Mouse (Mus musculus) E14TG2a.4 (cell line): ENCODE measurements around the gene Lrrc30.

ENCODE experiments used
- H3K27me3 ChIP-seq: 2 replicates; pipeline ENCODE4 v1.6.1; 2014; ENCODE audit warnings: low read length, control low read depth; ENCODE audit not compliant: insufficient read depth
- H3K36me3 ChIP-seq: 2 replicates; pipeline ENCODE4 v1.6.1; 2014; ENCODE audit warnings: low read length, control low read depth; ENCODE audit not compliant: insufficient read depth
- H3K4me1 ChIP-seq: replicated peaks from 2 replicates; pipeline ENCODE4 v1.6.1; 2014; ENCODE audit warnings: low read depth, low read length, control low read depth
- H3K4me3 ChIP-seq: replicated peaks from 2 replicates; pipeline ENCODE4 v1.5.1; 2014; ENCODE audit warnings: mild to moderate bottlenecking, low read length
- H3K9me3 ChIP-seq: 2 replicates; pipeline ENCODE4 v1.6.1; 2014; ENCODE audit warnings: low read length, control low read depth
- CTCF ChIP-seq: conservative IDR thresholded peaks from 2 replicates; pipeline ENCODE4 v1.5.1; 2014; ENCODE audit warnings: low read length
- NANOG ChIP-seq: IDR thresholded peaks from 2 replicates; pipeline ENCODE4 v1.6.1; 2014; ENCODE audit warnings: borderline replicate concordance, low read length, mixed read lengths
- POU5F1 ChIP-seq: IDR thresholded peaks from 2 replicates; pipeline ENCODE4 v1.6.1; 2014; ENCODE audit warnings: low read length, borderline replicate concordance

Lrrc30 gene

GRCm38 (mm10) chr17:67638119-67638810, 5.7 kb upstream of the Lrrc30 start:
- H3K27me3 ChIP-seq = no peaks in the 10 kb centered on the region
- no peaks in the 10 kb centered on the region for H3K36me3 ChIP-seq
- TF ChIP-seq NANOG (no peak), POU5F1 (no peak), CTCF (no peak)
- 0 out of 2 replicates have a peak, but pooled peaks cover 2% of the 10 kb centered on the region for H3K4me1 ChIP-seq
- H3K4me3 ChIP-seq = no peak overlapping the region
- no peaks in the 10 kb centered on the region for H3K9me3 ChIP-seq

- H3K36me3 ChIP-seq = no peaks in the 10 kb centered on the region
- H3K4me3 ChIP-seq = no peak overlapping the region
- peaks cover 6% of the 10 kb centered on the region; the same call in 1 of the 2 replicates for H3K27me3 ChIP-seq
- TF ChIP-seq POU5F1 = no peak
- H3K4me1 ChIP-seq = 0 out of 2 replicates have a peak, but pooled peaks cover 2% of the 10 kb centered on the region
- no peaks in the 10 kb centered on the region for H3K9me3 ChIP-seq
Measured at GRCm38 (mm10) chr17:67636951-67637350, 4.4 kb upstream of the Lrrc30 start.

- Histone ChIP-seq H3K4me1 (0 out of 2 replicates have a peak, but pooled peaks cover 2% of the 10 kb centered on the region), H3K27me3 (peaks cover 12% of the 10 kb centered on the region; the same call in 1 of the 2 replicates), H3K9me3 (no peaks in the 10 kb centered on the region), H3K36me3 (no peaks in the 10 kb centered on the region), H3K4me3 (no peak overlapping the region)
- TF ChIP-seq CTCF (0 out of 2 replicates have a peak, but pooled peaks have one; percentile 6), POU5F1 (no peak)
Measured at GRCm38 (mm10) chr17:67636304-67636703, 3.8 kb upstream of the Lrrc30 start.

- H3K36me3 ChIP-seq = no peaks in the 10 kb centered on the region
- TF ChIP-seq NANOG = no peak
- TF ChIP-seq CTCF = no peak
- TF ChIP-seq POU5F1 = no peak
- no peaks in the 10 kb centered on the region for H3K9me3 ChIP-seq
- peaks cover 20% of the 10 kb centered on the region; the same call in 1 of the 2 replicates for H3K27me3 ChIP-seq
- peaks cover 9% of the 10 kb centered on the region for H3K4me1 ChIP-seq
- H3K4me3 ChIP-seq = no peak overlapping the region
Measured at GRCm38 (mm10) chr17:67629746-67630145, 2.8 kb downstream of the Lrrc30 start.

GRCm38 (mm10) chr17:67629211-67629657, 3.3 kb downstream of the Lrrc30 start:
- H3K9me3 ChIP-seq = no peaks in the 10 kb centered on the region
- TF ChIP-seq POU5F1 (no peak), NANOG (no peak), CTCF (no peak)

DNA sequence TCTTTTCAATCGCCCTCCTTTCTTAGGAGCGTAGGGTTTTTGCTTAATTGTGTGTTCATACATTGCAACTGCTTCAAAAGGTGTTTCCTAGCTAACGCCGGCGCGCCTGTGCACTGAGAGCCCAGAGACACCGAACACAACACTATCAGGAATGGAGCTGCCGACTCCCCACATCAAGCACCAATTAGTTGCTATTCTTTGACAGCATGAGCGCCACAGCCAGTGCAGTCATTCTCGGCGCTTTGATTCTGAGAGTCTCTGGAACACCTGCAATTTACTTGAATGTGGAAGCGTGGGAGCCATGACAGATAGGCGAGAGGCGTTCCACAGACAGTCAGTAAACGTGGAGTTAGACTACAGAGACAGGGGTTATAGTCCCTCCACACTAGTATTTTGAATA, 4.0 kb downstream of the Lrrc30 start:
- Histone ChIP-seq H3K9me3 (no peaks in the 10 kb centered on the region), H3K36me3 (no peaks in the 10 kb centered on the region), H3K27me3 (peaks cover 20% of the 10 kb centered on the region; the same call in 1 of the 2 replicates), H3K4me1 (peaks cover 9% of the 10 kb centered on the region), H3K4me3 (no peak overlapping the region)
- TF ChIP-seq NANOG = no peak

More at GRCm38 (mm10) chr17:67629211-67629657, 3.3 kb downstream of the Lrrc30 start:
- peaks cover 9% of the 10 kb centered on the region for H3K4me1 ChIP-seq
- H3K4me3 ChIP-seq = no peak overlapping the region; the same call in 1 of the 2 replicates
- peaks cover 20% of the 10 kb centered on the region; the same call in 1 of the 2 replicates for H3K27me3 ChIP-seq
- no peaks in the 10 kb centered on the region for H3K36me3 ChIP-seq

DNA sequence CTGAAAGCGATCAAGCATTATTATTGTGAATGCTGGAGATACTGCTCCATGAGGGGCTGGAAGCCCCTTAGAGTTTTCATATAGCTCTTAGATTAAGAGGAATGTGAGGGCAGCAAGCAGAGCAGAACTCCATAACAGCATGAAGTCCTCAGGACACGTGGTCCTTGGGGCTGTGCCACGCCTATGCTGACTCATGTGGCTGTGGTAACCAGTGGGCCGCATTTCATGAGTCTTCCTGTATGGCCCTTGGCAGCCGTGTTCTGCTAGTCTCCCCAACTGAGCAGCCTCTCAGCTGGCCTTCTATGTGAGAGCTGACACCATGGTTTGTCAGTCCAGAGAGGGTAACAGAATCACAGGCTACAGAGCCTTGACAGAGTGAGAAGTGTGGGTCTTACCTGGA, 7.1 kb downstream of the Lrrc30 start:
- peaks cover 9% of the 10 kb centered on the region for H3K4me1 ChIP-seq
- H3K36me3 ChIP-seq = no peaks in the 10 kb centered on the region
- H3K9me3 ChIP-seq = no peaks in the 10 kb centered on the region
- H3K27me3 ChIP-seq = peaks cover under 1% of the 10 kb centered on the region; the same call in 1 of the 2 replicates
- TF ChIP-seq CTCF (no peak), POU5F1 (no peak), NANOG (no peak)
- H3K4me3 ChIP-seq = no peak overlapping the region

DNA sequence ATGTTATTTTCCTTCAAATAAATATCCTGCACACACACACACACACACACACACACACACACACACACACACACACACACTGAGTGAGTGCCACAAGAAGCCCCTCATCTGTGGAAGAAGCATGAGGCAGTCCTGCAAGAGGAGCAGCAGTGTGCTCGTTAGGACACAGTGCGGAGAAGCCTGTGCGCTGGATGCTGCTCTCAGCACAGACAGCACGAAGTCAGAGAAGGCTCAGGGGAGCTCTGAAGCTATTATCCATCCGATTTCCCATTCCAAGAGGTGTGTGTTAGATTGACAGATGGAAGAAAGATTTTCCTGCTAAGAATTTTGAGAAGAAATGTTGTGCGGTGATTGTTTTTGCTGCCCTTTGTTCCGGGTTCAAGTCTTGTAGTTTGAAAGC, 13.5 kb downstream of the Lrrc30 start:
- H3K4me3 ChIP-seq = no peak overlapping the region
- TF ChIP-seq POU5F1 = no peak
- TF ChIP-seq CTCF = no peak
- TF ChIP-seq NANOG = no peak
- no peaks in the 10 kb centered on the region for H3K9me3 ChIP-seq
- H3K36me3 ChIP-seq = no peaks in the 10 kb centered on the region
- H3K27me3 ChIP-seq = no peaks in the 10 kb centered on the region
- no peaks in the 10 kb centered on the region for H3K4me1 ChIP-seq

- Histone ChIP-seq H3K36me3 (no peaks in the 10 kb centered on the region), H3K27me3 (no peaks in the 10 kb centered on the region), H3K4me3 (no peak overlapping the region), H3K4me1 (no peaks in the 10 kb centered on the region), H3K9me3 (0 out of 2 replicates have a peak, but pooled peaks cover 7% of the 10 kb centered on the region)
- TF ChIP-seq CTCF (no peak), NANOG (no peak), POU5F1 (no peak)
Measured at GRCm38 (mm10) chr17:67614381-67614780, 18.1 kb downstream of the Lrrc30 start.
